Mouse (Mus musculus): ENCODE measurements at regions not wholly inside any gene's neighbourhood (a gene's known extent, or its start where the extent isn't known, plus 50 kb on each side); places are given as distances from the start of the nearest gene placed in this dataset.

DNA sequence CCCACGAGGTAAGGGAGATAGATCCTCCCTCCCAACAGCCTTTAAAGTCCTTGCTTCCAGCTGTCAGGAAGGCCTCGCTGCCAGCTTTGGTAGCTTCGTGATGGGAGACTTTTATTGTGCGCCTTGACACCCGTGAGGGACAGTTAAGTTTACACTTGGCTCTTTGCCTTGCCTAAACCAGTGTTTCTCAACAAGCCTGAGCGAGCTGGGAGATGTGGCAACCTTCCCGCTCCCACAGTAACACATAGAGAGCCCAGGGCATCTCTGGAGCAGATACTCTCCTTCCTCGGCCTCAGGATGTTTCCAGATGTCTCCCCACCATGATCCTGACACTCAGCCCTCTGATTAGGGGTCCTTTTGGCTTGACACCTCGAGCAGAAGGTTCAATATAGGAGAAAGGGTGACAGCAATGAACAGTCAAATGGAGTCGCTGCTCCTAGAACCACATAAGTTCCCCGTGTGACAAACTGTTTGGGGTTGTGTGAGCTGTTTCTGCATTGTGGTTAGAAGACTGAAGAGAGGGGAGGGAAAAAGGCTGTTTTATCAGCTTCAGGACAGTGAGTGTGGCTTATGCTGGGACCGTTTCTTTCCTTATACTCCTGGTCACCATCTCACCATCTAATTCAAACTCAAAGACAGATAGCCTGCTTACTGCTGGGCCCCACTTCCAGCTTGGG is 129.1 kb upstream of the Rnaseh2b start:
- no peak for TF ChIP-seq CTCF (IDR thresholded peaks at IDR 0.05; ENCODE audit: borderline replicate concordance, control insufficient read depth, extremely low read depth, insufficient read depth, low read length, poor library complexity)
- no peak for TF ChIP-seq POLR2A (IDR thresholded peaks at IDR 0.05; ENCODE audit: control insufficient read depth, extremely low read depth, insufficient read depth, low read length, poor library complexity)

All from thymus, adult 2 months (tissue).